Mouse (Mus musculus): ENCODE measurements around the gene Clstn1.

DNA sequence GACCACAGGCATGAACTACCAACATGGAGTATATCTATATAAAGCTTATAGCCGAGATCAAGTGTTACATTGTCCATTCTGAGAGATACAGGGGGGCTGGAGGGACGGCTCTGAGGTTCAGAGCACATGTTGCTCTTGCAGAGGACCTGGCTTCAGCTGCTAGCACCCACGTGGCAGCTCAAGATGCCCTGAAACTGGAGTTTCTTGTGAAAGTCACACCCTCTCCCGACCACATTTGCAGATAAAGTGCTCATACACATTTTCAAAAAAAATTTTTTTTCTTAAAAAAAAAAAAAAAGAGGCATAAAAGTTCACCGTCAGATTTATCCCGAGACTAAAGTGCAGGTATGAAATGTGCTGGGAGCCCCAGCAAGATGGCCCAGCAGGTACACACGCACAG lies 74.3 kb downstream of the Clstn1 start:
- TF ChIP-seq CTCF (IDR thresholded peaks at IDR 0.05; ENCODE audit: low read depth) (no peak), EP300 (IDR thresholded peaks at IDR 0.05; ENCODE audit: low read depth) (no peak)
